Mouse (Mus musculus) thymus, adult 2 months (tissue): ENCODE data around the gene Il25.

Experiments
- CTCF ChIP-seq: fragments of 200-500 bp; IDR thresholded peaks from 2 replicates; pipeline ENCODE4 v1.5.1; 2012; ENCODE audit warnings: mild to moderate bottlenecking, control low read depth, low read length, moderate library complexity, borderline replicate concordance; ENCODE audit not compliant: control insufficient read depth, poor library complexity, insufficient read depth; ENCODE audit errors: extremely low read depth
- POLR2A ChIP-seq: fragments of 200-500 bp; IDR thresholded peaks from 2 replicates; pipeline ENCODE4 v1.6.1; 2012; ENCODE audit warnings: mild to moderate bottlenecking, low read length, control low read depth, moderate library complexity; ENCODE audit not compliant: control insufficient read depth, poor library complexity, insufficient read depth; ENCODE audit errors: extremely low read depth

GRCm38 (mm10) chr14:54883154-54884021, 49.1 kb upstream of the Il25 start, which contains the start of the genes Bcl2l2 and Gm20521:
- no peak for TF ChIP-seq CTCF
- TF ChIP-seq POLR2A, result no peak
